In genomic region chr10:75293288-75293687, GRCm38 (mm10) we compare ENCODE assay signal across 19 mouse cellular contexts.
"Had no signal": no experiment of that assay in that cellular context is flagged by ENCODE, and none has a peak within 500 bp of the region (broad histone marks: within the 10 kb centered on the region; RNA-seq: fewer than 3 reads in every experiment).

No protein-coding gene starts in this region.

- H3K4me3 ChIP-seq: midbrain, embryonic 10.5 days; midbrain, embryonic 12.5 days; myocyte; neural tube, embryonic 13.5 days; neural tube, embryonic 15.5 days had no signal

- H3K27me3 ChIP-seq: midbrain, embryonic 12.5 days; neural tube, embryonic 13.5 days; neural tube, embryonic 15.5 days had no signal

- DNase-seq: lung, adult 18-20 months; lung, embryonic 14.5 days; lung, postnatal 10 days; lung, postnatal 4 days; midbrain, embryonic 14.5 days; retina, postnatal 1 day; right cerebral cortex, adult 18-20 months; right cerebral cortex, postnatal 25 days; right cerebral cortex, postnatal 4 days; spleen, adult 18-20 months; thymus, adult 18-20 months; thymus, postnatal 25 days; thymus, postnatal 4 days had no signal

- H3K27ac ChIP-seq: midbrain, embryonic 10.5 days; midbrain, embryonic 12.5 days; neural tube, embryonic 13.5 days; neural tube, embryonic 15.5 days had no signal

- H3K9me3 ChIP-seq: midbrain, embryonic 10.5 days; midbrain, embryonic 12.5 days; neural tube, embryonic 13.5 days; neural tube, embryonic 15.5 days had no signal

- H3K9ac ChIP-seq: lung, embryonic 14.5 days; midbrain, embryonic 12.5 days; neural tube, embryonic 13.5 days; neural tube, embryonic 15.5 days had no signal

- H3K4me2 ChIP-seq: lung, embryonic 14.5 days; midbrain, embryonic 12.5 days; neural tube, embryonic 13.5 days; neural tube, embryonic 15.5 days had no signal

- H3K4me1 ChIP-seq: midbrain, embryonic 10.5 days; midbrain, embryonic 12.5 days; neural tube, embryonic 13.5 days had no signal

- ATAC-seq: midbrain, embryonic 16.5 days had no signal
